Mouse (Mus musculus) cortical plate, adult 2 months (tissue): ENCODE measurements at regions not wholly inside any gene's neighbourhood (a gene's known extent, or its start where the extent isn't known, plus 50 kb on each side); places are given as distances from the start of the nearest gene placed in this dataset.

Experiments
- H3K27ac ChIP-seq: fragments of 200-500 bp; 2 replicates; pipeline ENCODE4 v1.5.1; 2012; ENCODE audit warnings: low read length, control low read depth, inconsistent platforms; ENCODE audit not compliant: insufficient read depth
- H3K4me1 ChIP-seq: fragments of 200-500 bp; 2 replicates; pipeline ENCODE4 v1.6.1; 2011; ENCODE audit warnings: low read length; ENCODE audit not compliant: control insufficient read depth, insufficient read depth
- H3K4me3 ChIP-seq: fragments of 200-500 bp; 2 replicates; pipeline ENCODE4 v1.5.1; 2011; ENCODE audit warnings: mild to moderate bottlenecking, low read length, control low read depth; ENCODE audit not compliant: insufficient read depth
- CTCF ChIP-seq: fragments of 200-500 bp; IDR thresholded peaks from 2 replicates; pipeline ENCODE4 v1.5.1; 2011; ENCODE audit warnings: mild to moderate bottlenecking, control low read depth, low read length; ENCODE audit not compliant: insufficient read depth; ENCODE audit errors: extremely low read depth
- POLR2A ChIP-seq: fragments of 200-500 bp; IDR thresholded peaks from 2 replicates; pipeline ENCODE4 v1.6.1; 2011; ENCODE audit warnings: mild to moderate bottlenecking, low read length, control low read depth; ENCODE audit not compliant: insufficient read depth; ENCODE audit errors: extremely low read depth

GRCm38 (mm10) chr5:129297657-129298349 is 201.3 kb downstream of the Adgrd1 start:
- Histone ChIP-seq H3K27ac (no peak overlapping the region), H3K4me3 (no peak overlapping the region), H3K4me1 (peaks cover 5% of the 10 kb centered on the region)
- TF ChIP-seq POLR2A (no peak), CTCF (no peak)

- Histone ChIP-seq H3K27ac (no peak overlapping the region), H3K4me1 (peaks cover 5% of the 10 kb centered on the region), H3K4me3 (no peak overlapping the region)
- no peak for TF ChIP-seq CTCF
- TF ChIP-seq POLR2A = no peak
These were observed 202.2 kb upstream of the Sfswap start for GRCm38 (mm10) chr5:129298646-129299455.

GRCm38 (mm10) chr5:129299456-129299765 is 201.6 kb upstream of the Sfswap start:
- no peak overlapping the region for H3K4me3 ChIP-seq

GRCm38 (mm10) chr5:129300423-129300822 is 200.6 kb upstream of the Sfswap start:
- peaks cover 5% of the 10 kb centered on the region for H3K4me1 ChIP-seq
- TF ChIP-seq CTCF (no peak), POLR2A (no peak)
- no peak overlapping the region for H3K4me3 ChIP-seq
- H3K27ac ChIP-seq = no peak overlapping the region

More at GRCm38 (mm10) chr5:129299456-129299765, 201.6 kb upstream of the Sfswap start:
- H3K4me1 ChIP-seq = peaks cover 5% of the 10 kb centered on the region
- TF ChIP-seq POLR2A = no peak
- no peak for TF ChIP-seq CTCF
- H3K27ac ChIP-seq = no peak overlapping the region

GRCm38 (mm10) chr5:129315626-129316025 is 185.4 kb upstream of the Sfswap start:
- H3K4me3 ChIP-seq = no peak overlapping the region
- no peak overlapping the region for H3K27ac ChIP-seq
- TF ChIP-seq CTCF (no peak), POLR2A (no peak)
- no peaks in the 10 kb centered on the region; the same call in 1 of the 2 replicates for H3K4me1 ChIP-seq

GRCm38 (mm10) chr5:129331094-129331523 is 169.9 kb upstream of the Sfswap start:
- Histone ChIP-seq H3K4me1 (no peaks in the 10 kb centered on the region), H3K27ac (no peak overlapping the region), H3K4me3 (no peak overlapping the region)
- no peak for TF ChIP-seq POLR2A
- TF ChIP-seq CTCF = peak; percentile 47

GRCm38 (mm10) chr5:129332014-129332413 is 169.0 kb upstream of the Sfswap start:
- Histone ChIP-seq H3K27ac (no peak overlapping the region), H3K4me1 (no peaks in the 10 kb centered on the region), H3K4me3 (no peak overlapping the region)
- TF ChIP-seq CTCF (no peak), POLR2A (no peak)

GRCm38 (mm10) chr5:129338511-129338910 is 162.5 kb upstream of the Sfswap start:
- Histone ChIP-seq H3K27ac (no peak overlapping the region), H3K4me1 (0 out of 2 replicates have a peak, but pooled peaks cover 1% of the 10 kb centered on the region), H3K4me3 (no peak overlapping the region)
- TF ChIP-seq CTCF (no peak), POLR2A (no peak)

GRCm38 (mm10) chr5:129344038-129344437 is 157.0 kb upstream of the Sfswap start:
- H3K4me1 ChIP-seq = peaks cover under 1% of the 10 kb centered on the region; the same call in 1 of the 2 replicates
- TF ChIP-seq POLR2A (no peak), CTCF (no peak)
- H3K27ac ChIP-seq = no peak overlapping the region
- no peak overlapping the region for H3K4me3 ChIP-seq

GRCm38 (mm10) chr5:129350024-129350423 is 151.0 kb upstream of the Sfswap start:
- no peaks in the 10 kb centered on the region for H3K4me1 ChIP-seq
- no peak overlapping the region for H3K27ac ChIP-seq
- TF ChIP-seq POLR2A (no peak), CTCF (no peak)
- H3K4me3 ChIP-seq = no peak overlapping the region
